ENCODE assay signal across 15 mouse cellular contexts in the genomic region with DNA sequence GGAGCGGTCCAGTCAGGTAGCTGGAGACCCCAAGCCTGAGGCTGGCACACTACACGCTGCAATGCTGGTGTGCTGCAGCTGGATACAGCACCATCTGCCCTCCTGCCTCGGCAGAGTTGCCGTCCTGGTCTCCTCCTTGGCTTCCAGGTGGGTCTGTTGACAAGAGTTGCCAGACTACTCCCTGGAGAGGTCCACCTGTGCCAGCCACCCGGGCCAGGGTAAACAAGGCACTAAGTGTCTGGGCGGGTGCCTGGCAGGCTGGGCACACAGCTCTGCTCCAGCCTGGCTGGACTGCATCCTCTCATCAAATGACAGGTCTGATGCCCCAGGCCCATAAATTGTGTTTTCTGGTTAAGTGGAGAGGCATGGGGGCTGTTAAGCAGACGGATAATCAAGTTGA.
DNase-seq lines count a peak whose midpoint lies in the region; ATAC-seq and TF ChIP-seq lines count a peak whose summit lies in the region.
"Had no signal": no experiment of that assay in that cellular context is flagged by ENCODE, and none has a peak within 500 bp of the region (broad histone marks: within the 10 kb centered on the region; RNA-seq: fewer than 3 reads in every experiment).

No protein-coding gene starts in this region.

- peaks cover 51% of the 10 kb centered on the region for H3K4me1 ChIP-seq in kidney, embryonic 14.5 days (ENCODE audit: control insufficient read depth, insufficient read depth, low read length)
- H3K4me1 ChIP-seq in embryonic facial prominence, embryonic 15.5 days, result peaks cover 48% of the 10 kb centered on the region
- H3K4me1 ChIP-seq in lung, postnatal 0 days (ENCODE audit: insufficient read depth, low read depth, low read length), result peaks cover 4% of the 10 kb centered on the region; the same call in 1 of the 2 replicates

- DNase-seq in kidney, postnatal 36 days, result no peak
- DNase-seq in MN1 (ENCODE audit: low spot score), result peak; percentile 22
- peak; percentile 35 for DNase-seq in lung, postnatal 0 days (ENCODE audit: low spot score)
- DNase-seq in left cerebral cortex, adult 18-20 months (ENCODE audit: low spot score in 2 of 2), result no peak
- DNase-seq in right cerebral cortex, adult 2 months (ENCODE audit: low spot score in 2 of 2), result no peak
- DNase-seq: adrenal gland, postnatal 25 days; cerebellum, adult 8-10 months; forebrain, postnatal 0 days; kidney, adult 9 months; thymus, postnatal 14 days had no signal

- no peak for TF ChIP-seq EP300 in lung, postnatal 0 days (IDR thresholded peaks at IDR 0.05)

- no peak overlapping the region for H3K9ac ChIP-seq in kidney, embryonic 14.5 days (ENCODE audit: low read depth, low read length)
- no peak overlapping the region for H3K9ac ChIP-seq in embryonic facial prominence, embryonic 15.5 days
- no peak overlapping the region for H3K9ac ChIP-seq in lung, postnatal 0 days (replicated peaks; ENCODE audit: low read depth)
- H3K9ac ChIP-seq: forebrain, postnatal 0 days; hindbrain, embryonic 14.5 days; midbrain, embryonic 15.5 days had no signal

- H3K9me3 ChIP-seq in kidney, embryonic 14.5 days (ENCODE audit: control insufficient read depth, low read length), result no peaks in the 10 kb centered on the region
- H3K9me3 ChIP-seq in embryonic facial prominence, embryonic 15.5 days (replicated peaks), result no peaks in the 10 kb centered on the region
- no peaks in the 10 kb centered on the region for H3K9me3 ChIP-seq in lung, postnatal 0 days (ENCODE audit: low read length)
- H3K9me3 ChIP-seq: midbrain, embryonic 15.5 days had no signal

- WGBS in kidney, embryonic 14.5 days, result 54% methylated on average over 7 of the region's 7 CpGs
- 54% methylated on average over 7 of the region's 7 CpGs for WGBS in embryonic facial prominence, embryonic 15.5 days
- WGBS in lung, postnatal 0 days, result 53% methylated on average over 6 of the region's 7 CpGs

- H3K27ac ChIP-seq in kidney, embryonic 14.5 days (ENCODE audit: low read depth, low read length), result peak overlapping the region; percentile 51; the same call in 1 of the 2 replicates
- peak overlapping the region; percentile 95 for H3K27ac ChIP-seq in embryonic facial prominence, embryonic 15.5 days (replicated peaks)
- H3K27ac ChIP-seq in lung, postnatal 0 days (ENCODE audit: low read length), result no peak overlapping the region
- H3K27ac ChIP-seq: hindbrain, embryonic 14.5 days; macrophage; midbrain, embryonic 15.5 days had no signal

- 0 out of 2 replicates have a peak, but pooled peaks have one; percentile 10 for TF ChIP-seq CTCF in lung, postnatal 0 days (IDR thresholded peaks at IDR 0.05)

- no peak overlapping the region for H3K4me2 ChIP-seq in kidney, embryonic 14.5 days (replicated peaks; ENCODE audit: low read depth, low read length)
- no peak overlapping the region for H3K4me2 ChIP-seq in embryonic facial prominence, embryonic 15.5 days (replicated peaks)
- no peak overlapping the region for H3K4me2 ChIP-seq in lung, postnatal 0 days (replicated peaks; ENCODE audit: low read depth, low read length)
- H3K4me2 ChIP-seq: hindbrain, embryonic 14.5 days; midbrain, embryonic 15.5 days had no signal

- H3K27me3 ChIP-seq in kidney, embryonic 14.5 days (ENCODE audit: control insufficient read depth, insufficient read depth, low read length), result no peaks in the 10 kb centered on the region
- H3K27me3 ChIP-seq in embryonic facial prominence, embryonic 15.5 days, result no peaks in the 10 kb centered on the region
- no peaks in the 10 kb centered on the region for H3K27me3 ChIP-seq in lung, postnatal 0 days (replicated peaks; ENCODE audit: insufficient read depth, low read length)

- ATAC-seq in kidney, embryonic 14.5 days (ENCODE audit: low FRiP score, low TSS enrichment), result no peak
- ATAC-seq in embryonic facial prominence, embryonic 15.5 days (ENCODE audit: insufficient number of reproducible peaks, low FRiP score, low TSS enrichment, low read depth), result no peak
- no peak for ATAC-seq in lung, postnatal 0 days
- ATAC-seq: forebrain, postnatal 0 days; midbrain, embryonic 15.5 days had no signal

- H3K36me3 ChIP-seq in kidney, embryonic 14.5 days (ENCODE audit: control insufficient read depth, insufficient read depth, low read length), result no peaks in the 10 kb centered on the region
- no peaks in the 10 kb centered on the region for H3K36me3 ChIP-seq in embryonic facial prominence, embryonic 15.5 days
- H3K36me3 ChIP-seq in lung, postnatal 0 days (ENCODE audit: insufficient read depth, low read length), result no peaks in the 10 kb centered on the region
- H3K36me3 ChIP-seq: midbrain, embryonic 15.5 days had no signal

- H3K4me3 ChIP-seq in kidney, embryonic 14.5 days (ENCODE audit: low read length), result no peak overlapping the region
- H3K4me3 ChIP-seq in embryonic facial prominence, embryonic 15.5 days (replicated peaks), result no peak overlapping the region
- H3K4me3 ChIP-seq in lung, postnatal 0 days (ENCODE audit: low read depth, low read length), result no peak overlapping the region
- H3K4me3 ChIP-seq: midbrain, embryonic 15.5 days had no signal

Comparison
In these comparisons a context has a peak if more than half of its experiments do, and no peak if none do; other contexts are left out.
1. DNase-seq: peak in MN1 (single experiment) and lung, postnatal 0 days (single experiment); none in kidney, postnatal 36 days (0 of 2), left cerebral cortex, adult 18-20 months (0 of 2) and right cerebral cortex, adult 2 months (0 of 2).